Mouse (Mus musculus) embryonic facial prominence, embryonic 10.5 days (tissue): ENCODE data around the gene Unc119. TPM values are rescaled to one million over a fixed set of nuclear protein-coding genes. Genes with fewer than 3 reads are reported as not detected.

Source experiments
- DNase-seq: peaks from one replicate; pipeline ENCODE4 v3.0.0-alpha.2; 2017; ENCODE audit warnings: low spot score
- H3K27ac ChIP-seq: fragments of 300-500 bp; sonication (generic); replicated peaks from 2 replicates; pipeline ENCODE4 v1.5.1; 2016; ENCODE audit warnings: mild to moderate bottlenecking
- H3K27me3 ChIP-seq: fragments of 300-500 bp; sonication (generic); replicated peaks from 2 replicates; pipeline ENCODE4 v1.6.1; 2016; ENCODE audit warnings: low read depth, mild to moderate bottlenecking; ENCODE audit not compliant: poor library complexity, severe bottlenecking
- H3K36me3 ChIP-seq: fragments of 300-500 bp; sonication (generic); replicated peaks from 2 replicates; pipeline ENCODE4 v1.6.1; 2016; ENCODE audit warnings: mild to moderate bottlenecking, moderate library complexity
- H3K4me1 ChIP-seq: fragments of 300-500 bp; sonication (generic); 2 replicates; pipeline ENCODE4 v1.6.1; 2016
- H3K4me3 ChIP-seq: fragments of 300-500 bp; sonication (generic); 2 replicates; pipeline ENCODE4 v1.5.1; 2016; ENCODE audit warnings: mild to moderate bottlenecking, moderate library complexity
- H3K9me3 ChIP-seq: fragments of 300-500 bp; sonication (generic); 2 replicates; pipeline ENCODE4 v1.6.1; 2016; ENCODE audit warnings: mild to moderate bottlenecking
- WGBS: fragments of 180-500 bp; shearing (Covaris S2); methylation state at CpG from one replicate; pipeline ENCODE4 v1.1.7; 2016; 5-methylcytosine and 5-hydroxymethylcytosine counted together
- polyA plus RNA-seq: library from polyadenylated mRNA; unstranded; fragments of >200 nt; fragmentation: Nextera tagmentation; extraction: Ambion mirVana; gene quantifications from 2 replicates; pipeline ENCODE4 v1.2.1, GENCODE M21; 2016

Unc119 gene
- polyA plus RNA-seq, 1 experiment from 2014 or later = 69.1 TPM

DNA sequence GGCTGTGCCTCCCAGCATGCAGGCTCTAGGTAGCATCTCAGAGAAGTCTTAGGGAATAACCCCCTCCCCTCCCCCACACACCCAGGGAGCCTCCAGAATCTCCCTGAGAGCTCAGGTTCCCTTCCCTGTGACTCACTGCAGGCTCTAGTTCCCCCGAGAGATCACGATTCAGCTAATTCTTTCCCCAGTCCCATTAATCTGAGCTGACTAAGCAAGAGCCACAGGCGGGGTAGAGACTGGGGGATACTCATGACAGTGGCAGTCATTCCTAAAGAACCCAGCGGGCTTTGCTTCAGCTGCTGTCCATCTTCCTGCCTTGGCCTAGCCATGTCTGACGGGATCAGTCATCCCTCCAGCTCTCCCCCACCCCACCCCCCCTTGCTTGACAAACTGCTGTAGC, 39.4 kb downstream of the Unc119 start:
- 28% methylated on average over 5 of the region's 5 CpGs for WGBS
- no peak overlapping the region for H3K4me3 ChIP-seq
- no peaks in the 10 kb centered on the region for H3K9me3 ChIP-seq
- no peaks in the 10 kb centered on the region for H3K36me3 ChIP-seq
- no peak for DNase-seq
- peaks cover 9% of the 10 kb centered on the region; the same call in 1 of the 2 replicates for H3K27me3 ChIP-seq
- H3K4me1 ChIP-seq = peaks cover 35% of the 10 kb centered on the region
- H3K27ac ChIP-seq = no peak overlapping the region

DNA sequence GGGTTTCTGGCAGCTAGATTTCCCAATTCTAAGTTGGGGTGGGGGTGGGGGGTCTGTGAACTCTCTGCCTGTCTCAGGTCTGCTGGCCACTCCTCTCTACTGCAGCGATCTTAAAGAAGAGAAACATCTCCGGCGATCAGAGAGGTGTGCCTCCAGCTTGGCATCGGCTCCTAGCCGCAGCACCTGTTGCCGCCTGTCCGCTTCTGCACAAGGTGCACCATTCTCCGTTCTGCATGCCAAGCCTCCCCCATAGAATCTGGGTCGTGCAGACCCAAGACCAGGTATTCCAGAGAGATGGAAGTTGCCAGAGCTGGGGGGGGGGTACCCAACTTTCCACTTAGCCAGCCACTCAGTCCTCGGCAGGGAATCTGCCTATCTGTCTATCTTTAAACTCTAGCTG, 42.5 kb downstream of the Unc119 start:
- Histone ChIP-seq H3K27me3 (peaks cover 9% of the 10 kb centered on the region; the same call in 1 of the 2 replicates), H3K36me3 (no peaks in the 10 kb centered on the region), H3K4me1 (peaks cover 32% of the 10 kb centered on the region), H3K27ac (no peak overlapping the region), H3K4me3 (no peak overlapping the region), H3K9me3 (no peaks in the 10 kb centered on the region)
- WGBS = 86% methylated on average over 10 of the region's 10 CpGs
- no peak for DNase-seq

DNA sequence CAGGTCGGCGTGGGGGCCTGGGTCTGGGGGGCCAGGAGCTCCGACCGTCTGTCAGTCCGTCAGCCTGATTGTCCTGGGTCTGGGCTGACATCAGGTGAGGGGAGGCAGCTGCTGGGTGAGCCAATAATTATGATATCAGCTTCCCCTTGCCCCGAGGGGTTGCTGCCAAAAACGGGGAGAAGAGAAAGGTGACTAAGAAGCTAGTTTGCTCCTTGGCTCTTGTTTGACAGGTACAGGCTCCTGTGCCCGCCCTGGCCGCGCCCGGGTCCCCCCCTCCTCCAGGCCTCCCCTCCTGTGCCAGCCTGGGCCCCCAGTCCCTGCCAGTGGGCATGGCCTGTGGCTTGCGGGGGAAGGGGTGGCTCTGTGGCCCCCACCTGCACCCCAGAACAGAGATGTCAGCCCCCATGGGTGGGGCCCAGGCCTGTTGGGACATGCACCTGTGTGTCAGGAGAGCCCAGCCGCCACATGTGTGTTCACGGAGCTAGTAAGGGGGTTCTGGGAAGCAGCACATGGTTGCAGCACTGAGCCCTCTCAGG, 43.3 kb downstream of the Unc119 start, which contains the start of gene Foxn1:
Foxn1 (minus strand) TSS at position 51 of the 536 bp plus-strand sequence.
- Histone ChIP-seq H3K9me3 (no peaks in the 10 kb centered on the region), H3K27me3 (peaks cover 9% of the 10 kb centered on the region; the same call in 1 of the 2 replicates), H3K4me3 (no peak within 1 kb of the TSS), H3K36me3 (no peaks in the 10 kb centered on the region), H3K27ac (peak within 1 kb of the TSS; percentile 30; the same call in 1 of the 2 replicates), H3K4me1 (peaks cover 32% of the 10 kb centered on the region)
- peak; percentile 17 for DNase-seq
- 75% methylated on average over 14 of the region's 14 CpGs for WGBS

- H3K4me3 ChIP-seq = no peak overlapping the region
- peaks cover 11% of the 10 kb centered on the region for H3K4me1 ChIP-seq
- DNase-seq = no peak
- H3K27ac ChIP-seq = no peak overlapping the region
- 82% methylated on average over 3 of the region's 3 CpGs for WGBS
- H3K27me3 ChIP-seq = no peaks in the 10 kb centered on the region
- H3K9me3 ChIP-seq = no peaks in the 10 kb centered on the region
- no peaks in the 10 kb centered on the region for H3K36me3 ChIP-seq
Measured at GRCm38 (mm10) chr11:78392728-78393127, 49.4 kb downstream of the Unc119 start.

DNA sequence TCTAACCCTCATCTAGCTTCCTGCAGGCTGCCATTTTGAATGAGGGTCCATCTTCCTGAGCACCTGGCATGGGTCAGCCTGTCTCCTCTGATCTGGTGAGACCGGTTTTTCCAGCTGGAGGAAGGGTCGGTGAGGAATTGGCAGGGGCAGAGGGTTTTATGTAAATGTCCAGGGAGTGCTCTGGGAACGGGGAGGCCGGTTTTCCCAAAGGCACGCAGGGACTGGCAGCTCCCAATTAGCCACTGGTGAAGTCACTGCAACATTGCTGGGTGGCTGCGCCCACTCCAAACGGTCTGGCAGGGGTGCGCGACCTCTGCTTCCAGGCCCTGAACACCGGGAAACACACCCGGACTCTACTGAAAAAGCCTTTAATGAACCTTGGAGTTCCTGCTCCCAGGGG, 53.7 kb downstream of the Unc119 start:
- H3K4me3 ChIP-seq = peak overlapping the region; percentile 49
- peak; percentile 36 for DNase-seq
- peaks cover 17% of the 10 kb centered on the region for H3K4me1 ChIP-seq
- no peaks in the 10 kb centered on the region for H3K36me3 ChIP-seq
- WGBS = 32% methylated on average over 11 of the region's 11 CpGs
- H3K9me3 ChIP-seq = no peaks in the 10 kb centered on the region
- H3K27ac ChIP-seq = peak overlapping the region; percentile 74
- 0 out of 2 replicates have a peak, but pooled peaks cover 4% of the 10 kb centered on the region for H3K27me3 ChIP-seq

GRCm38 (mm10) chr11:78397397-78397796, 54.1 kb downstream of the Unc119 start:
- WGBS = 9% methylated on average over 18 of the region's 18 CpGs
- Histone ChIP-seq H3K4me1 (peaks cover 17% of the 10 kb centered on the region), H3K27ac (peak overlapping the region; percentile 74), H3K27me3 (0 out of 2 replicates have a peak, but pooled peaks cover 4% of the 10 kb centered on the region), H3K36me3 (no peaks in the 10 kb centered on the region), H3K4me3 (peak overlapping the region; percentile 49), H3K9me3 (no peaks in the 10 kb centered on the region)
- DNase-seq = peak; percentile 84

DNA sequence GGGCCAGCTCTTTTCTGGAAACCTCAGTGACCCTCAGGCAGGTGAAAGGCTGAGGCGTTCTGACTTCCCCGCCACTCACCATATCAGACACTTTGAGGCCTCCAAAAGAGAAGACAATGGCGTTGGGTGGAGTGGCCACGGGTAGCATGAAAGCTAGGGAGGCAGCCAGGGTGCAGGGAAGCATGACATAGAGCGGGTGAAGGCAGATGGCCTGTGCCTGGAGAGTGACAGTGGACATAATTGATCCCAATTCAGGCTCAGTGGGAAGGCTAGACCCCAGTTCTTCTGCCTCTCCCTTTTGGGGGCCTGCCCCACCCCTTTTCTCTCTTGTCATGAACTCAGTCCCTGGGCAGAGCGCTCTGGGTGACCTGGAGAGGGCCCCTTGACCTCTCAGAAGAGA, 54.9 kb downstream of the Unc119 start:
- no peak for DNase-seq
- H3K36me3 ChIP-seq = no peaks in the 10 kb centered on the region
- no peak overlapping the region for H3K27ac ChIP-seq
- H3K27me3 ChIP-seq = 0 out of 2 replicates have a peak, but pooled peaks cover 4% of the 10 kb centered on the region
- H3K4me1 ChIP-seq = peaks cover 17% of the 10 kb centered on the region
- H3K4me3 ChIP-seq = no peak overlapping the region
- 76% methylated on average over 6 of the region's 6 CpGs for WGBS
- no peaks in the 10 kb centered on the region for H3K9me3 ChIP-seq

Other genes starting within 250 kb of the Unc119 start
- 28.2 and 29.9 TPM in 2 replicates for gene Fam222b, start 248.8 kb upstream of the Unc119 start, polyA plus RNA-seq
- gene Traf4, start 177.9 kb upstream of the Unc119 start, polyA plus RNA-seq = 151 and 157 TPM in 2 replicates
- 13.5 and 15.3 TPM in 2 replicates for gene Nek8, start 166.8 kb upstream of the Unc119 start, polyA plus RNA-seq
- 8.8 and 9.2 TPM in 2 replicates for gene Tlcd1, start 166.8 kb upstream of the Unc119 start, polyA plus RNA-seq
- gene Rpl23a, start 159.9 kb upstream of the Unc119 start, polyA plus RNA-seq = 1,123 and 1,138 TPM in 2 replicates
- gene Rab34, start 155.1 kb upstream of the Unc119 start, polyA plus RNA-seq = 107 and 123 TPM in 2 replicates
- gene Proca1, start 150.1 kb upstream of the Unc119 start, polyA plus RNA-seq = 1.6 and 2.3 TPM in 2 replicates
- gene Sdf2, start 97.7 kb upstream of the Unc119 start, polyA plus RNA-seq = 43.5 and 44.9 TPM in 2 replicates
- 39.2 TPM in 2 replicates for gene Supt6, start 97.5 kb upstream of the Unc119 start, polyA plus RNA-seq
- gene 2610507B11Rik, start 81.7 kb upstream of the Unc119 start, polyA plus RNA-seq = 60.4 and 72.1 TPM in 2 replicates
- 0.48 and 0.49 TPM in 2 replicates for gene BC030499, start 52.6 kb upstream of the Unc119 start, polyA plus RNA-seq
- 65.7 and 73.1 TPM in 2 replicates for gene Spag5, start 42.0 kb upstream of the Unc119 start, polyA plus RNA-seq
- 3.0 and 3.2 TPM in 2 replicates for gene Aldoc, start 20.5 kb upstream of the Unc119 start, polyA plus RNA-seq
- 73.7 and 74.9 TPM in 2 replicates for gene Pigs, start 15.1 kb upstream of the Unc119 start, polyA plus RNA-seq
- 0.21 and 0.26 TPM in 2 replicates for gene Foxn1, start 43.1 kb downstream of the Unc119 start, polyA plus RNA-seq
- gene Slc13a2, start 78.7 kb downstream of the Unc119 start, polyA plus RNA-seq = not detected in 2 replicates
- gene Slc46a1, start 122.2 kb downstream of the Unc119 start, polyA plus RNA-seq = 14.9 and 18.4 TPM in 2 replicates
- gene Sarm1, start 154.3 kb downstream of the Unc119 start, polyA plus RNA-seq = 5.0 and 6.0 TPM in 2 replicates
- 16.3 and 16.7 TPM in 2 replicates for gene Vtn, start 155.6 kb downstream of the Unc119 start, polyA plus RNA-seq
- gene Sebox, start 160.0 kb downstream of the Unc119 start, polyA plus RNA-seq = not detected in 2 replicates
- 75.9 and 76.0 TPM in 2 replicates for gene Tmem199, start 168.7 kb downstream of the Unc119 start, polyA plus RNA-seq
- 175 and 178 TPM in 2 replicates for gene Poldip2, start 168.7 kb downstream of the Unc119 start, polyA plus RNA-seq
- gene Tnfaip1, start 192.8 kb downstream of the Unc119 start, polyA plus RNA-seq = 91.6 and 92.4 TPM in 2 replicates
- 84.2 and 95.2 TPM in 2 replicates for gene Ift20, start 192.9 kb downstream of the Unc119 start, polyA plus RNA-seq
- 89.6 and 96.6 TPM in 2 replicates for gene Tmem97, start 207.3 kb downstream of the Unc119 start, polyA plus RNA-seq